Mouse (Mus musculus) CH12.LX (cell line): Measurements from ENCODE around the gene Tradd.
A peak's percentile ranks its signal among the peaks of the same experiment; 100 is the strongest.

ENCODE experiments used
- CHD2 ChIP-seq: IDR thresholded peaks from 2 replicates; pipeline ENCODE4 v1.6.1; 2011; ENCODE audit warnings: low read length, improper control_type of control experiment
- CTCF ChIP-seq, 2 experiments: IDR thresholded peaks in 1 of 2; conservative IDR thresholded peaks in 1 of 2; 2 replicates each; pipeline ENCODE4 v1.5.1; 2011 to 2012; ENCODE audit warnings: low read depth in 2 of 2, low read length in 2 of 2, improper control_type of control experiment in 1 of 2, inconsistent platforms in 1 of 2, mild to moderate bottlenecking in 1 of 2, moderate library complexity in 1 of 2
- E2F4 ChIP-seq: IDR thresholded peaks from 2 replicates; pipeline ENCODE4 v1.6.1; 2011; ENCODE audit warnings: low read depth, low read length, improper control_type of control experiment; ENCODE audit not compliant: insufficient replicate concordance
- NRF1 ChIP-seq: IDR thresholded peaks from 2 replicates; pipeline ENCODE4 v1.6.1; 2014; ENCODE audit warnings: low read depth, mild to moderate bottlenecking, inconsistent platforms, low read length, improper control_type of control experiment, moderate library complexity
- POLR2A ChIP-seq: IDR thresholded peaks from 2 replicates; pipeline ENCODE4 v1.6.1; 2011; ENCODE audit warnings: low read depth, mild to moderate bottlenecking, improper control_type of control experiment, low read length
- SMC3 ChIP-seq: IDR thresholded peaks from 2 replicates; pipeline ENCODE4 v1.6.1; 2011; ENCODE audit warnings: low read depth, low read length, improper control_type of control experiment
- ZC3H11A ChIP-seq: IDR thresholded peaks from 2 replicates; pipeline ENCODE4 v1.6.1; 2012; ENCODE audit warnings: low read depth, mild to moderate bottlenecking, inconsistent platforms, low read length, improper control_type of control experiment
- ZKSCAN1 ChIP-seq: IDR thresholded peaks from 2 replicates; pipeline ENCODE4 v1.6.1; 2012; ENCODE audit warnings: low read depth, inconsistent platforms, low read length, improper control_type of control experiment, borderline replicate concordance
- ZMIZ1 ChIP-seq: IDR thresholded peaks from 2 replicates; pipeline ENCODE4 v1.6.1; 2012; ENCODE audit warnings: low read depth, mild to moderate bottlenecking, inconsistent platforms, low read length, improper control_type of control experiment
- ZNF384 ChIP-seq: IDR thresholded peaks from 2 replicates; pipeline ENCODE4 v1.6.1; 2012; ENCODE audit warnings: low read depth, low read length, improper control_type of control experiment, inconsistent platforms

DNA sequence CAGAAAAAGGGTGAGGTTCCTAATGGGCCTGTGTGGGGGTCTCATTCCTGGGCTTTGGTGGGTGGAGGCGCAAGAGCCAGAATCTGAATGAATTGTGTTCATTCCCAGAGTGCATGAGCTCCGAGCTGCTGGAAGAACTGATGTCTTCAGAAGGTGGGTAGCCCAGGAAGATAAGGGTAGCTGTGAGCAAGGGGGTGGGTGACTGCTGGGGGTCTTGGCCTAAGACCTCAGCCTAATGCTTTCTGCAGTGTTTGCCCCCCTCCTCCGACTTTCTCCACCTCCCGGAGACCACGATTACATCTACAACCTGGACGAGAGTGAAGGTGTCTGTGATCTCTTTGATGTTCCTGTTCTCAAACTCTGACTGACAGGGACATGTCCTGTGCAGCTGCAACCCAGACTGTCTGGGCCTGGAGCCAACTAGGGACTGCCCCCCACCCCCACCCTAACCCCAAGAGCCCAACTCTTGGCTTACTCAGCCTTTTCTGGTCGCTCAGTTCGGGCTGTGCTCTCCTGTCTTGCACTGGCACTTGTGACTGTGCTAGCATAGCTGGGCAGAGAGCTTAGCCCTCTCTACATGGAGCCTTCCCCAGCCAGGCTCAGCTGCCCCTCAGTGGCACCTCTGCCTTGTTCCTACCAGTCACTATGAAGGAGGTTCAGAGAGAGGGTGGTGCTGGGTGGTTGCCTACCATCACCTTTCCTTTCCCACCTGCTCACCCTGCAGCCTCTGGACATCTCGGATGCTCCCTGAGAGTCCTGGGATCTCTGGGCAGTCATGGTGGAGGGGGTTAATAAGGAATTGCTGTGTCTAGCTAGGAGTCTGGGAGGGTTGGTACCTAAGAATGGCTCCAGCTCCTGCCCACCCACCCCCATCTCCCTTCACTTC, 40.2 kb upstream of the Tradd start:
- TF ChIP-seq E2F4 (no peak), CHD2 (no peak; the same call in 1 of the 2 replicates), ZMIZ1 (peak; percentile 89), SMC3 (no peak), ZKSCAN1 (no peak), NRF1 (no peak), ZC3H11A (no peak), POLR2A (no peak; the same call in 1 of the 2 replicates), CTCF (conservative IDR thresholded peaks at IDR 0.05 in 1 of 2, IDR thresholded peaks at IDR 0.05 in 1 of 2; ENCODE audit: low read depth in 2 of 2, low read length in 2 of 2) (no peak), ZNF384 (no peak)
